ENCODE assay signal across 8 mouse cellular contexts in genomic region chr11:106026465-106027151, GRCm38 (mm10). TPM values are rescaled to one million over a fixed set of nuclear protein-coding genes. Genes with fewer than 3 reads are reported as not detected.
A peak's percentile ranks its signal among the peaks of the same experiment; 100 is the strongest.
DNase-seq lines count a peak whose midpoint lies in the region; ATAC-seq and TF ChIP-seq lines count a peak whose summit lies in the region.

No protein-coding gene starts in this region.

- no peak overlapping the region for H3K27ac ChIP-seq in CH12.LX (ENCODE audit: insufficient read depth, low read depth)
- no peak overlapping the region for H3K27ac ChIP-seq in limb, embryonic 11.5 days (replicated peaks; ENCODE audit: low read depth, low read length)
- no peak overlapping the region for H3K27ac ChIP-seq in thymus, adult 2 months (ENCODE audit: control insufficient read depth, insufficient read depth, low read length)

- H3K9me3 ChIP-seq in CH12.LX (replicated peaks; ENCODE audit: low read length), result no peaks in the 10 kb centered on the region
- H3K9me3 ChIP-seq in limb, embryonic 11.5 days (ENCODE audit: control insufficient read depth, low read length), result no peaks in the 10 kb centered on the region

- TF ChIP-seq EP300 in CH12.LX (IDR thresholded peaks at IDR 0.05; ENCODE audit: low read length), result no peak

- no peaks in the 10 kb centered on the region for H3K4me1 ChIP-seq in CH12.LX (ENCODE audit: control insufficient read depth in 1 of 2, insufficient read depth in 2 of 2)
- no peaks in the 10 kb centered on the region for H3K4me1 ChIP-seq in limb, embryonic 11.5 days (ENCODE audit: control insufficient read depth, insufficient read depth, low read length)
- no peaks in the 10 kb centered on the region for H3K4me1 ChIP-seq in thymus, adult 2 months (replicated peaks; ENCODE audit: control insufficient read depth, insufficient read depth, low read length)

- WGBS in limb, embryonic 11.5 days, result 40% methylated on average over 11 of the region's 11 CpGs
- WGBS in thymus, adult 2 months, result 36% methylated on average over 11 of the region's 11 CpGs

- no peak overlapping the region for H3K4me2 ChIP-seq in CH12.LX (ENCODE audit: insufficient read depth, low read depth, poor library complexity, severe bottlenecking)
- no peak overlapping the region for H3K4me2 ChIP-seq in limb, embryonic 11.5 days (ENCODE audit: low read depth, severe bottlenecking)

- TF ChIP-seq RAD21 in CH12.LX (IDR thresholded peaks at IDR 0.05; ENCODE audit: low read depth, low read length), result peak; percentile 70

- no peak for ATAC-seq in limb, embryonic 11.5 days (ENCODE audit: insufficient number of reproducible peaks, low FRiP score, low TSS enrichment, low read depth)

- H3K9ac ChIP-seq in CH12.LX (ENCODE audit: insufficient read depth, low read depth), result no peak overlapping the region
- no peak overlapping the region for H3K9ac ChIP-seq in limb, embryonic 11.5 days (ENCODE audit: low read length)

- DNase-seq in 3134 (ENCODE audit: extremely low read depth, insufficient read length, low spot score), result peak; percentile 41
- peak; percentile 49 for DNase-seq in CH12.LX (ENCODE audit: extremely low read depth)
- DNase-seq in cerebellum, adult 11-12 months, result peak; percentile 54
- DNase-seq in frontal cortex, postnatal 36 days (ENCODE audit: low spot score in 2 of 2), result peak; percentile 69 to 77
- peak; percentile 29 to 76 for DNase-seq in kidney, adult 8-10 months
- DNase-seq in limb, embryonic 11.5 days (ENCODE audit: low spot score), result peak; percentile 74
- peak; percentile 88 for DNase-seq in naive thymus-derived CD4-positive, alpha-beta T cell, adult 2 months (ENCODE audit: low read depth)
- peak; percentile 80 for DNase-seq in thymus, adult 2 months

- in situ Hi-C loops in CH12.LX (cut with MboI; ENCODE audit: low pct_ligation_motif_present, low pct_unique_long_range_greater_than_20kb, low sequenced_read_pairs), result no loop called here

- H3K36me3 ChIP-seq in CH12.LX (replicated peaks in 1 of 2; ENCODE audit: control insufficient read depth in 1 of 2, insufficient read depth in 1 of 2, low read length in 1 of 2), result peaks cover 8 to 9% of the 10 kb centered on the region in 2 experiments
- no peaks in the 10 kb centered on the region for H3K36me3 ChIP-seq in limb, embryonic 11.5 days (ENCODE audit: control insufficient read depth, insufficient read depth, low read length)
- H3K36me3 ChIP-seq in thymus, adult 2 months (ENCODE audit: control insufficient read depth, insufficient read depth, low read length), result peaks cover 9% of the 10 kb centered on the region; the same call in 1 of the 2 replicates

- TF ChIP-seq POLR2A in CH12.LX (IDR thresholded peaks at IDR 0.05; ENCODE audit: low read depth, low read length), result no peak
- TF ChIP-seq POLR2A in thymus, adult 2 months (IDR thresholded peaks at IDR 0.05; ENCODE audit: control insufficient read depth, extremely low read depth, insufficient read depth, low read length, poor library complexity), result no peak

- peak; percentile 58 to 91 for TF ChIP-seq CTCF in CH12.LX (conservative IDR thresholded peaks at IDR 0.05 in 1 of 2, IDR thresholded peaks at IDR 0.05 in 1 of 2; ENCODE audit: low read depth in 2 of 2, low read length in 2 of 2)
- peak; percentile 96 for TF ChIP-seq CTCF in thymus, adult 2 months (IDR thresholded peaks at IDR 0.05; ENCODE audit: borderline replicate concordance, control insufficient read depth, extremely low read depth, insufficient read depth, low read length, poor library complexity)

- dilution Hi-C loops in CH12.LX (cut with MboI; ENCODE audit: extremely low pct_ligation_motif_present, extremely low pct_unique_long_range_greater_than_20kb, low sequenced_read_pairs), result no loop called here

- no peaks in the 10 kb centered on the region for H3K79me2 ChIP-seq in CH12.LX (replicated peaks; ENCODE audit: control insufficient read depth, extremely low read depth, insufficient read depth, poor library complexity, severe bottlenecking)

- no peak overlapping the region for H3K4me3 ChIP-seq in CH12.LX (replicated peaks in 1 of 3; ENCODE audit: low read depth in 2 of 3, low read length in 2 of 3, poor library complexity in 1 of 3)
- H3K4me3 ChIP-seq in limb, embryonic 11.5 days (ENCODE audit: low read depth, low read length), result no peak overlapping the region
- H3K4me3 ChIP-seq in thymus, adult 2 months (ENCODE audit: control insufficient read depth, insufficient read depth, low read length), result no peak overlapping the region

- peaks cover 48% of the 10 kb centered on the region for H3K27me3 ChIP-seq in CH12.LX (replicated peaks)
- 0 out of 2 replicates have a peak, but pooled peaks cover under 1% of the 10 kb centered on the region for H3K27me3 ChIP-seq in limb, embryonic 11.5 days (ENCODE audit: control insufficient read depth, insufficient read depth, low read length)
- H3K27me3 ChIP-seq in thymus, adult 2 months (ENCODE audit: control insufficient read depth, insufficient read depth, low read length), result no peaks in the 10 kb centered on the region

TF ChIP-seq in CH12.LX, 34 proteins besides CTCF, POLR2A, EP300 and RAD21:
- peak; percentile 41; the same call in 1 of the 2 replicates for TF ChIP-seq NELFE (IDR thresholded peaks at IDR 0.05; ENCODE audit: low read depth, low read length)
- no peak for TF ChIP-seq NRF1 (IDR thresholded peaks at IDR 0.05; ENCODE audit: low read depth, low read length)
- no peak for TF ChIP-seq JUN (IDR thresholded peaks at IDR 0.05; ENCODE audit: insufficient read depth, low read depth, low read length)
- TF ChIP-seq MEF2A (IDR thresholded peaks at IDR 0.05; ENCODE audit: borderline replicate concordance, low read depth, low read length), result peak; percentile 47; the same call in 1 of the 2 replicates
- no peak for TF ChIP-seq BHLHE40 (IDR thresholded peaks at IDR 0.05; ENCODE audit: low read depth, low read length)
- 0 out of 2 replicates have a peak, but pooled peaks have one; percentile 41 for TF ChIP-seq IRF4 (IDR thresholded peaks at IDR 0.05; ENCODE audit: low read depth, low read length)
- peak; percentile 98 for TF ChIP-seq MAZ (IDR thresholded peaks at IDR 0.05; ENCODE audit: low read depth, low read length)
- TF ChIP-seq ZKSCAN1 (IDR thresholded peaks at IDR 0.05; ENCODE audit: borderline replicate concordance, low read depth, low read length), result no peak
- TF ChIP-seq ZC3H11A (IDR thresholded peaks at IDR 0.05; ENCODE audit: low read depth, low read length), result peak; percentile 34
- TF ChIP-seq MAX (IDR thresholded peaks at IDR 0.05; ENCODE audit: low read length), result no peak
- TF ChIP-seq JUND (conservative IDR thresholded peaks at IDR 0.05; ENCODE audit: low read depth, low read length), result no peak
- peak; percentile 84 for TF ChIP-seq SMC3 (IDR thresholded peaks at IDR 0.05; ENCODE audit: low read depth, low read length)

RNA-seq across cellular contexts. Expression of gene Dcaf7, which starts 10.1 kb away (rescaled TPM):
- total RNA-seq in CH12.LX (2012; rRNA removed), result 71.5 and 71.6 TPM in 2 replicates
- total RNA-seq in CH12.LX (2014; rRNA removed), result 74.4 and 79.5 TPM in 2 replicates
- polyA plus RNA-seq in CH12.LX (2012; ENCODE audit: insufficient read length, low read depth), result 83.1 and 93.4 TPM in 2 replicates
- 75.3 and 82.5 TPM in 2 replicates for polyA plus RNA-seq in limb, embryonic 11.5 days (2014; fragmentation: Nextera tagmentation; extraction: Ambion mirVana)
- 79.1 and 85.0 TPM in 2 replicates for polyA plus RNA-seq in thymus, adult 2 months (2012; rRNA removed)

RNA-seq across cellular contexts. Expression of gene Kcnh6, which starts 18.7 kb away (rescaled TPM):
- total RNA-seq in CH12.LX (2012; rRNA removed) (0.13 and 0.25 TPM in 2 replicates), CH12.LX (2014; rRNA removed) (not detected in 2 replicates)
- 0.19 TPM in 2 replicates for polyA plus RNA-seq in CH12.LX (2012; ENCODE audit: insufficient read length, low read depth)
- polyA plus RNA-seq in limb, embryonic 11.5 days (2014; fragmentation: Nextera tagmentation; extraction: Ambion mirVana), result 0.14 and 0.39 TPM in 2 replicates
- 3.9 and 4.3 TPM in 2 replicates for polyA plus RNA-seq in thymus, adult 2 months (2012; rRNA removed)

RNA-seq across cellular contexts. Expression of gene Ace3, which starts 32.1 kb away (rescaled TPM):
- total RNA-seq in CH12.LX (2012; rRNA removed) (not detected in 2 replicates), CH12.LX (2014; rRNA removed) (not detected in 2 replicates)
- not detected in 2 replicates for polyA plus RNA-seq in CH12.LX (2012; ENCODE audit: insufficient read length, low read depth)
- polyA plus RNA-seq in limb, embryonic 11.5 days (2014; fragmentation: Nextera tagmentation; extraction: Ambion mirVana), result not detected in 2 replicates
- not detected in 2 replicates for polyA plus RNA-seq in thymus, adult 2 months (2012; rRNA removed)

RNA-seq across cellular contexts. Expression of gene Taco1, which starts 39.3 kb away (rescaled TPM):
- total RNA-seq in CH12.LX (2012; rRNA removed) (35.7 and 35.8 TPM in 2 replicates), CH12.LX (2014; rRNA removed) (32.6 and 33.2 TPM in 2 replicates)
- 30.8 and 32.9 TPM in 2 replicates for polyA plus RNA-seq in CH12.LX (2012; ENCODE audit: insufficient read length, low read depth)
- polyA plus RNA-seq in limb, embryonic 11.5 days (2014; fragmentation: Nextera tagmentation; extraction: Ambion mirVana), result 10.3 and 12.9 TPM in 2 replicates
- polyA plus RNA-seq in thymus, adult 2 months (2012; rRNA removed), result 14.9 and 18.4 TPM in 2 replicates

RNA-seq across cellular contexts. Expression of gene Map3k3, which starts 57.8 kb away (rescaled TPM):
- 34.1 and 37.3 TPM in 2 replicates for total RNA-seq in CH12.LX (2012; rRNA removed)
- 28.8 and 30.3 TPM in 2 replicates for total RNA-seq in CH12.LX (2014; rRNA removed)
- polyA plus RNA-seq in CH12.LX (2012; ENCODE audit: insufficient read length, low read depth), result 26.8 and 32.3 TPM in 2 replicates
- polyA plus RNA-seq in limb, embryonic 11.5 days (2014; fragmentation: Nextera tagmentation; extraction: Ambion mirVana), result 20.9 and 26.1 TPM in 2 replicates
- polyA plus RNA-seq in thymus, adult 2 months (2012; rRNA removed), result 45.6 and 46.0 TPM in 2 replicates
